Mouse (Mus musculus) mesoderm, embryonic 11.5 days (tissue): ENCODE measurements around the gene Ubl3.

ENCODE experiments used
- DNase-seq: peaks from one replicate; pipeline ENCODE4 v3.0.0-alpha.2; 2012; ENCODE audit warnings: low read depth, low spot score

Gene Ubl3

GRCm38 (mm10) chr5:148563281-148563680 lies 10.7 kb upstream of the Ubl3 start:
- DNase-seq = no peak

DNA sequence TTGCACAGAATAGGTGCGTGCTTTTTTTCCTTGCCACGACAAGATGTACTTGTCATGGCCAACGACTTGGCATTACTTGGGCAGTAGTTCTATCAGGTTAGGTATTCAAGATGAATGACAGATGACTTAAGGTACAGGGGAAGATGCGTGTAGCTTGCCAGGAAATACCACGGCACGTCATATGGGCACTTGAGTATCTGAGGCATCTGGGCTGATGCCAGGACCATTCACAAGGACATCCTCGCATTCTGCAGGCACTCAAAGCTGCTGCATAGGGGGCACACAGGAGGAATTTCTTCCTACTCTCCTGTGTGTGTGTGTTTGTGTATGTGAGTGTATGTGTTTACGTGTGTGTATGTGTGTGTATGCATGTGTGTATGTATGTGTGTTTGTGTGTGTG lies 9.6 kb upstream of the Ubl3 start:
- DNase-seq = no peak

GRCm38 (mm10) chr5:148559261-148559958 lies 6.8 kb upstream of the Ubl3 start:
- DNase-seq = no peak

GRCm38 (mm10) chr5:148558472-148558871 lies 5.9 kb upstream of the Ubl3 start:
- no peak for DNase-seq

DNA sequence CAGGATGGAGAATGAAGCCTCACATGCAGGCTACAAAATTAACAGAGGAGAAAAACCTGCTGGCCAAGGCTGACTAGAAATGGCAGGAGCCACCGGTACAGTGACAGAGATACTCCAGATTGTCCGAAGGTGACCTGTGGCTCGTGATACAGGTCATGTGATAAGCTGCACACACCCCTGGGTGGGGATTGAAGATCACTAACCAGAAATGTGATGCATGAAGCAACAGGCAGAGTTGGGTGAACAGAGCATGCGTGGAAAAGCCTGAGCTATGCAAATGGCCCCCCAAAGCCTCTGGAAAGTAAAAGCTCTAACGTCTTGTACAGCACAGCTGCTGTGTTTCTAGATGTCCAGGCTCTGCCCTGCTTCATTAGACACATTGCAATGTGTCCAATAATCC lies 3.9 kb upstream of the Ubl3 start:
- DNase-seq = no peak

DNA sequence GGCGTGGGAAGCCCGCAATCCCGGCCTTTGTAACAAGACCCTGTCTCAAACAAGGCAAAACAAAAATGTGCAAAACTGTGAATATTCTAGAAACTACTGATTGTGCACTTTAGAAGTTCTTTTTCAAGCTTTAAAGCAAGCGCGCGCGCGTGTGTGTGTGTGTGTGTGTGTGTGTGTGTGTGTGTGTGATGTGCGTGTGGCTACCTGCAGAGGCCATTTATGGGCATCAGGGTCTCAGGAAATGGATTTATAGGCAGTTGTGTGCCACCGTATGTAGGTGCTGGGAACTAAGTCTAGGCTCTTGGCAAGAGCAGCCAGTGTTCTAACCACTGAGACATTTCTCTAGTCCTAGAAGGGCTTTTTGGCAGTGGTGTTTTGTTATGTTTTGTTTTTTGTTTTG lies 2.6 kb upstream of the Ubl3 start:
- no peak for DNase-seq

DNA sequence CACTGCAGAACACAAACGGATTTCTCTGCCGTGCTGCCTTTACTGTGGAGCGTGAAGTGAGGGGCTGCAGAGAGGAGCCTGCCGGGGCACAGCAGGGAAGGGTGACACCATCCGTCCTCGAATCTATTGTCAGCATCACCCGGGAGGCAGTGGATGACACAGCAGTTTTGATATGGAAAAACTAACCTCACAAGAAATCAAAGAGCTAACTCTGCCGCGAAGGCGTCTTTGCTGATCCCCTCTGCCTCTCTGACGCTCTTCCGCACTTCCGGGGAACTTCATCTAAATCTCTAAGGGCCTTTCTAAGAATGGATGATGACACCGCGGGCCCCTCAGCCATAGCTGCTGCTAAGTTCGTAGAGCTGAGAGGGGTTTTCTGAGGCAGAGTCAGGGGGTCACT lies 2.1 kb upstream of the Ubl3 start:
- DNase-seq = no peak

GRCm38 (mm10) chr5:148554242-148554641 lies 1.7 kb upstream of the Ubl3 start:
- no peak for DNase-seq

- DNase-seq = no peak
Observed at GRCm38 (mm10) chr5:148553723-148554122, 1.1 kb upstream of the Ubl3 start.

- no peak for DNase-seq
Observed at GRCm38 (mm10) chr5:148551764-148552136, 839 bp downstream of the Ubl3 start.

GRCm38 (mm10) chr5:148550821-148551763 lies 1.5 kb downstream of the Ubl3 start:
- no peak for DNase-seq

DNA sequence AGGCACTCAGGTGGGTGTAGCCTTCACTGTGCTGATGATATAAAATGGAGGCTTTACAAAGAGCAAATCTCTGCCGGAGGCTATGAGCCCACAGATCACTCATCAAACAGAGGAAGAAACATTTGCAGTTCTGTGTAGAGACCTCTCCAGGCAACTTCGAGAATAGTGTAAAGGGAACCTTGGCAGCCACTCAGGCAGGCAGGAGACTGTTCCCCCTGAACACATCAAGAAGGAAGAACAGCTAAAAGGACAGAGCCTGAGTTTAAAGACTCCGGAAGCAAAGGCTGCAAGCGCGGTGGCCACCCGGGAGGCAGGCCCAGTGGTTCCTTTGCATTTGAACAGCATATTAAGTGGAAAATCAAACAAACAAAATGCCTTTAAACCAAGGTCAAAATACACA lies 2.2 kb downstream of the Ubl3 start:
- DNase-seq = no peak

GRCm38 (mm10) chr5:148549307-148549706 lies 3.3 kb downstream of the Ubl3 start:
- no peak for DNase-seq

DNA sequence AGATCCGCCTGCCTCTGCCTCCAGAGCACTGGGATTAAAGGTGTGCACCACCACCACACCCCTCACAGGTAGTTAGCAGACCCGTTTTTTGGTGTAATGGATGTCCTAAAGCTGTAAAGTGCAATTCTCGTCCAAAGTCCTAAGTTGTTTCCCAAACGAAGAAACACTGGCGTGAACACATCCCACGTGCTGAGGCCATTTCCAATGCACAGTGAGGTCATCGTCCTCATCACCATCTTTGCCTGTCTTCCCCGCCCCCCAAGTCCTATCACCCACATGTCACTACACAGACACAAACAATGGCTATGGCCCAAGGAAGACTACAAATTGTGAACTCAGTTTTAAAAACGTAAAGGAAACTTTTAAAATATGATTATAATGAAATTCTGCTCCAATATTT lies 4.0 kb downstream of the Ubl3 start:
- no peak for DNase-seq

DNA sequence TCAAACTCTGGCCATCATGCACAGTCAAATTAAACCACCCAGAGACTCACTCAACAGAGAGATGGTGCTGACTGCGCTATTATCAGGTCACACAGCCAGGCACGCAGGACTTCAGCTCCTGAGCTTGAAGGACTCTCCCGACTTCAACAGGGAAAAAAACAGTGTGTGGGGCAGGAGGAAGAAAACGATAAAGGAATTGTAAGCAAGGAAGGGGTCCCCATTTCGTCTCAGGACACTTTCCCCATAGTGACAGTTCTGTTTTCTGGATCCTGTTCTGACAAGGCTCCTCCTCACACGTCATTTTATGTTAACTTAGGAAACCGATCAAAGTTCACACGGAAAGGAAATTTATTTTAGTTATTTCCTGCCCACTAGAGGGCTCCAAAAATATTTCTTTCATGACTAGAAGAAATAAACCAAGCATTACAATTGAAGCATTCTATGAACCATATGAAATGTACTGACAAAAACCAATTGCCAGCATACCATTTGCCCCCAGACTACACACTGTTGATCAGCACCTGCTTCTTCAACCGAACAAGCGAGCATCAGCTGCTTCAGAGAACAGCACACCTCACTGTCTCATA lies 4.6 kb downstream of the Ubl3 start:
- DNase-seq = no peak

GRCm38 (mm10) chr5:148546970-148547369 lies 5.6 kb downstream of the Ubl3 start:
- DNase-seq = no peak

GRCm38 (mm10) chr5:148544733-148545132 lies 7.9 kb downstream of the Ubl3 start:
- DNase-seq = no peak

- DNase-seq = no peak
Observed at GRCm38 (mm10) chr5:148542196-148542595, 10.4 kb downstream of the Ubl3 start.

GRCm38 (mm10) chr5:148535669-148536430 lies 16.7 kb downstream of the Ubl3 start:
- no peak for DNase-seq

DNA sequence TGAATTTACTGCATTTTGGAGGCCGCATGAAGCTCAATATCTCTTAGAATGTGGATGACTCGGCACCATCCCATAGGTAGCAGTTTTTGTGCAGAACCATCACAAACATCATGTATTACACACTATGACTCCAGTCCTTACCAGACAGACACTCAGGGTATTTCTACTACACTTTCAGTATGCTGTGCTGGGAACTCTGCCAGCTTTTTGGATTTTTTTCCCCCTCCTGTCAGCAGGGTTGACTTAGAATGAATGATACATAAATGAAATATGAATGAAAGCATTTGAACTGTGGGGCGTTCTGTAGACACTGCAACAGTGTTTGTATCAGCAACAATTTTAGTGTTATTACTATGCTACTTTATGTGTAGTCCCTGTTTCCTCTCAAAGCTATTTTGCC lies 17.9 kb downstream of the Ubl3 start:
- DNase-seq = no peak

DNA sequence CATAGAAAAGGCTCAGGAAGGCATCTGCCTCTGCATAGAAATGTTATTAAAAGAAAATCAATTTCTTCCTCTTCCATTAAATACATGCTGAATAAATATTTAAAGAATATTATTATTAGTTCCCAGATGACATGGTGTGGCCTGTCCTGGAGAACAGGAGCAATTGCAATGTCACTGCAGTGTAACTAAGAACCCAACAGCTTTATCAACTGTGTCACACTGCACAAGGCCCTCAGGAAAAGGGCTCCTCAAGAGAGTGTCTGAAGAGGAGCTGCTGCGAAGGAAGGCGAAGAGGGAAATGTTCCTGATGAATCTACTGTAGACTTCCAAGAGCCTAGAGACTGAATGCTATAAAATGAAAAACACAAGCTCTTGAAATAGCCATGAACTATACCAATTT lies 18.7 kb downstream of the Ubl3 start:
- no peak for DNase-seq

- no peak for DNase-seq
Observed at GRCm38 (mm10) chr5:148532201-148532600, 20.4 kb downstream of the Ubl3 start.
